Mouse (Mus musculus) cortical plate, adult 2 months (tissue): ENCODE measurements around the gene Arpc1b.

Experiments used
- CTCF ChIP-seq: fragments of 200-500 bp; IDR thresholded peaks from 2 replicates; pipeline ENCODE4 v1.5.1; 2011; ENCODE audit warnings: mild to moderate bottlenecking, control low read depth, low read length; ENCODE audit not compliant: insufficient read depth; ENCODE audit errors: extremely low read depth
- POLR2A ChIP-seq: fragments of 200-500 bp; IDR thresholded peaks from 2 replicates; pipeline ENCODE4 v1.6.1; 2011; ENCODE audit warnings: mild to moderate bottlenecking, low read length, control low read depth; ENCODE audit not compliant: insufficient read depth; ENCODE audit errors: extremely low read depth

DNA sequence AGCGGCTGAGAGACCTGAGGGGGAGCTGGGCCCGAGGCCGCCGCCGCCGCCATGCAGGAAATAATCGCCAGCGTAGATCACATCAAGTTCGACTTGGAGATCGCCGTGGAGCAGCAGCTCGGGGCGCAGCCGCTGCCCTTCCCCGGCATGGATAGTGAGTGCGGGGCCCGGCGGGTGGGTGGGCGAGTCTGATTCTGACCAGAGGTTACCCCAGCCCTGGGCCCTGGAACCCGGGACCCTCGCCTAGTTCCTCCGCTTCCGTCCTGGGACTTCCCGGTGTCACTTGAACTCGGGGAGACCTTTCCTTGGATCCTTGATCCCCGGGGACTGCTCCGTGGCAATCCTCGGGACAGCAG is 53.3 kb downstream of the Arpc1b start:
- TF ChIP-seq CTCF (no peak), POLR2A (no peak)
